Mouse (Mus musculus): Measurements from ENCODE around the gene Ifna2. TPM values are rescaled to one million over a fixed set of nuclear protein-coding genes. Genes with fewer than 3 reads are reported as not detected.

Gene Ifna2
- not detected for total RNA-seq (2021)
- long read RNA-seq, experiment 1 = 0 reads
- long read RNA-seq, experiment 2 = 0 reads

DNA sequence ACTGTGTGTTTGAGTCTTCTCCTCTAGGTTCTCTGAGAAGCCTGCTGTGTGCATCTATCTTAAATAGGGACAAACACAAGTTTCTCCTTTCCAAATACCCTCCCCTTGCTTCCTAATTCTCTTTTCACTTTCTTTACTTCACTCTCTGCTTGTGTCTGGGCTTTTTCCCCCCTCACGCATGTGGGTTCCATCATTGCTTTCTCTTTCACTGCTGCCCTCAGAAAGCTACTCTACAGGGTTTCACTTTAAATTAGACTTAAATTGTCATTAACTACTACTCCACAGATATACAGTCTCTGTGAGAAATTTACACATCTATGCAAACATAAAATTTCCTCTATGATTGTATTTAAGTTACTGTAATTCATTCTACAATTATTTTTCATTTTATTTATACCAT is at the start of gene Ifna2:
Ifna2 (minus strand) TSS at position 101 of the 400 bp plus-strand sequence.
- no peak for DNase-seq

DNA sequence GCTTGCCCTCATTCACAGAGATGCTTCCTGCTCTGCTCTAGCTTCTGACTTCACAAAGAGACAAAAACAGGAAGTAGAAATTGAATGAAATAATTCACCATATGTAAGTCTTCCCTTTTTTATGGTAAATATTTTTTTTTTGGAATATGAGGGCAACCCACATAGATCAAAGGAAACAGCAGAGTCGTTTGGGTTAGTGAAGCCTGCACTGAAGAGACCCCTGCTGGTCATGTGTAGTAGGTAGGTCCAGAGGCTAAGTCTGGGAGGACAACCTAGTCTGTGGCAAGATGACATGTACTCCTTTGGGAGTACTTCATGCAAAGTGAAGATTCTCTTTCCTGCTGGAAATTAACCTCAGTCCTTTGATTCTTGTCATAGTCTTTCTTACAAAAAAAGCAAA is 43.6 kb upstream of the Ifna2 start:
- no peak for DNase-seq

DNA sequence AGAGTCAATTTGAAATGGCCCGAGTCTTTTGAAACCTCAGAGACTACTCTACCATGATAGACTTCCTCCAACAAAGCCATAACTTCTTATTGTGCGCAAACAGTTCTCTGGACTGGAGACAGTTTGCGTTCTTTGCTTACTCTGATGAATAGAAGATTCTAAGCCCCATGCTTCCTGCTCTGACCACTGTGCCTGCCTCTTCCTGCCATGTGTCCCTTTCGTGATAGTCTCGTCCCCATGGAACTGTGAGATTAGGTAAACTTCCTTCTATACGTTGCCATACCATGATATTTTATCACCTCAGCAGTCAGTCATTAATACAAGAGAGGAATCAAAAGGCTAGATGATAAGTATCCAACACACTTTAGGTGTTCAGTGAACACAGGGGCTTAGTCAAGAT is 43.0 kb upstream of the Ifna2 start:
- DNase-seq = no peak

DNA sequence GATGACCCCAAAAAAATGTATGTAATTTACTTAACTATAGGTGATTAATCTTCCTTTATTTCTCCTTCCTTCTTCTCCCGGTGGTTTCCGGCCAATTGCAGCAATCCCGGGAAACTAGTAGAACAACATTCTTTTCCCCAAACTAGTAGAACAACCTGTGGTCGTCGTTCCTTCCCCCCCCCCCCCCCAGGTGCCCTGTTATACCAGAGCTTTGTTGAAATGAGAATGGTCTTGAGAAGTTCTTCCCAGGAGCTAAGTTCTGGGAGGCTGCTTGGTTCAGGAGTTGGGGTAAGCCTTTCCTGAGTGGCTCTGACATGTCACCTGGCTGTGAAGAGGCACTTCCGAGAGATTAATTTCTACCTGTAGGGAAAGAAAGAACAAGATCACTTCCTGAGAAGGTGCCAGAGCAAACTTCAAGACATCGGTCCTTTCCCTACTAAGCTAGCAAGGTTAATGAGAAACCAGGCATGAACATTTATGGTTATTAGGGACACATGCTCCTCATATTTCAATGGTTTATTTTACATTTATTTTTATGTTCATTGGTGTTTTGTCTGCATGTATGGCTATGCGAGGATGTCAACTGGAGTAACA is 39.9 kb upstream of the Ifna2 start:
- no peak for DNase-seq

DNA sequence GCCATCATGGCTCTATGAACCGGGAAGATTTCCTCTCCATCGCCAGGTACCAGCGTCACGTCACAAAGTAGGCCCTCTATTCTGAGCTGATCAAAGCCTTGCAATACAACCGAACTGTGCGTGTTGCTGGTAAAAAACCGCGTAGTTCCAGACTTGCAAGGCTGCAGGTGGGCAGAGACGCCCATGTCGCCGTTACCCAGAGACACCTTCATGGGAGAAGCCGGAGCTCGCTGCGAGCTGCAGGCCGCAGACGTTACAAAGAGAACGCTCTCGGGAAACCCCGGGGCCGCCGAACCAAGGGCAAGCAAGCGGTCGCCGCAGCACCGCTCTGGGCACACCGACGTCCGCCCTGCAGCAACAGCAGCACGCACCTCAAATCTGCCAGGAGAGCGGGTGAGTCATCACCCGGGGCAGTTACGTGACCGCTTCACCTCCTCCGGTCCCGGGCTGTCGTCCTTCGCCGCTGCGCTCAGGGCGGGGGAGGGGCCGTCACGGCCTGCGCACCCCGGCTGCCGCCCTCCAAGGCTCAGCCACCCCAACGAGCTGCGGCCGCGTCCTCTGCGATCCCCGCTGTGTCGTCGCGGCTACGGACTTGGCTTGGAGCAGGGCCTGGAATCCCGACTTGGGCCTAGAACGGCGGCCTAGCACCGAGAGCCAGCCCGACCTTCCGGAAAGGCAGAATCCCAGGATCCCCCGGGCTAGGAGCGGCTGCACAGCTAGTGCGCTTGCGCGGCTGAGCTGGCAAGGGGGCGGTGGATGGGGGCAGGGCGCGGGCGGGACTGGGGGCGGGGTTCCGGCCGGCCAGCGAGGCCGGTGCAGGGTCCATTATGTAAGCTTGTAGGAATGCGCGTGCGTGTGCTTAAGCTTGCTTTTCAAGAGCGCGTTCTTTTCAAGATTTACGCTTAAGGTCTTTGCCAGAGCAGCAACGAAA is 38.3 kb upstream of the Ifna2 start, which contains the start of the genes Gm26566 and Klhl9:
Gm26566 (plus strand) TSS at position 15 of the 931 bp plus-strand sequence.
Klhl9 (minus strand) TSS at position 675 of the 931 bp plus-strand sequence.
- DNase-seq = peak; percentile 95

DNA sequence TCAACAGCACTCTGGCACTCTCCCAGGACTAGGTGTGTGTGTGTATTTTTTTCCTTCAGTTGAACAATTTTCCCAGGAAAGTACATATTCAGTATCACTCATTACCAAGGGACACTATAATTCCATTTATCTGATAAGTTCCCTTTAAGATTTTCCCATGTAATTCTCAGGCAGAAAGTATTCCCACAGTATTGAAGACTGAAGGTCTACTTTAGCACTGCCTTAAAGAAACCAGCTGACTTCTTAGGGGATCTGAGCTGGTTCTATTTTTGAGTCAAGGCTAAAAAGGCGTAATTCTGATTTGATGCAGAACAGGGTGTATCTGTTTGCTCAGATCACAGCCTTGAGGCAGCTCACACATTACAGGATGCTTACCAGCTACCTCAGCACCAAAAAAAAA is 35.0 kb upstream of the Ifna2 start:
- DNase-seq = no peak

DNA sequence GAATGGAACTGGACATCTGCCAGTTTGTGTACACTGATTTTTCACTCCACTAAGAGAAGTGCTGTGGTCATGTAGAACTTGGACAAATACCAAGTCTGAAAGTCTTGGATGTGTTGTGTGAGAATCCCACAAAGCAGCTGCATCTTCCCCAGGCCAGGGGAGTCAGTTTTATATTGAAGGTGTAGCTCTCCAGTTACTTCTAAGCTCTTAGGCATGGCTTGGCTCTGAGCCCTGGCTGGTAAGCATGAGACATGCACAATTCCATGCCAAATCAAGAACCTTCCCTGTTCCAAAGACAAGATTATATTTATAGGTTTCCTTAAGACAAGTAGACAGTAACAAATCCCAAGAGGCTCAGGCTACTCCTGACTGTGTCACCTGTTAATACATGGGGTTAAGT is 31.3 kb upstream of the Ifna2 start:
- peak; percentile 67 for DNase-seq

DNA sequence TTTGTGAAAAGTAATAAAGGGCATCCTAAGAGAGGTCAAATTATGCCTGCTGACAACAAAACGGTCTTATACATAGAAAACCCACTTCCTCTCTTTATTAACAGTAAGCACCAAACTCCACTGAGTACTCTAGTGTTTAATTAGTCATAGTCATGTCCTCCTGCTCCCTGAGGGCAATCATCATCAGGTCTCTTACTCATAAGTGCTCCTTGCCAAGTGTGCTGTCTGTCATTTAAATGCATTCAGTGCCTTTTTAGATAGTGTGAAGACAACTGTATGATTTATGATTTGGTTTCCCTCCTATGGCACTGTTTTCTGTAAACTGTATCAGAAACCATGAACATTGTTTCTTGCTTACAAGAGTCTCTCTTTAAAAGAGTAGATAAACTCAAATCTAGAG is 30.6 kb upstream of the Ifna2 start:
- DNase-seq = no peak

DNA sequence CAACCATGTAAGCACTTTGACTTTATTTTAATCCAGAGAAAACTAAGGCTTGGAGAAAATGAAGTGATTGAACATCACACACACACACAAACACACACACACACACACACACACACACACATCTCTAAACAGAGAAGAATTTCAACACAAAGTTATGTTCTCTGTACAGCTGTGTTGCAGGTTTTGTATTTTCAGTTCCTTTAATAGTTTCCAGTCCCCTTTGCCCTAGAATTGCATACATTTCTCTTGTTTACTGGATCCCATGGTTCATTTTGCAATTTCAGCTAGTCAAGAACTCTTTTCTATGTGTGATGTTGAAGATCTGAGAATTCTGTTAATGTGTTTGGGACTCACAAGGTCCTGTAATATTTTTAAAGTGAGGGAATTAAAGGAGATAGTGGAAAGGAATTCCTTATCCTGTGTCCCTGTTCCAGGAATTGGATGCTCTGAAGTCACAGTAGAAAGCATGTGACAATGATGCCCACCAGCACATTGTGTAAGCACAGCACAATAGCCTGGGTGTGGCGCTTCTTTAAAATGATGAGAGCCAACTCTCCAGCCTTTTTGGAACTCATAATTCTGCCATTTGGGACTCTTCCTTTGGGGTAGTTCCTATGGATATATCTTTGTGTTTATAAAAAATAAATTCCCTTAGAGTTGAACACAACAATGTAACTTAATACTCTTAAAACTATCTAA is 23.6 kb upstream of the Ifna2 start:
- no peak for DNase-seq

DNA sequence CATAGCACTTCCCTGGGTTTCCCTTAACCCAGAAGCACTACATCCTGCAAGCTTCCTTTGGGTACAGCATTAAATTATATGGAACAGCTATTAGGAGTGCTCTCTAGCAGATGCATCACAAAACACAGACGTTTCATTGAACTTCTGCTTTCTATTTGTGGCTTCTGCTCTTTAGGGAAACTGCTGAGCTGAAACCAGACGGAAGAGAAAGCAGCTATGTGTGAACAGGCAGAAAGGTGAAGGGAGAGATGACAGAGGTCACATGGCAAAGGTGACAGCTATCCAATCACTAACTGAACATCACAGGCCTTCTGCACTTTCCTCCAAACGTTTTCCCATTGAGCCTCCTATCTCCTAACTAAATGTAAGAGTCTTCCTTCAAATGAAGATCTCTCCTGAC is 22.2 kb upstream of the Ifna2 start:
- no peak for DNase-seq

DNA sequence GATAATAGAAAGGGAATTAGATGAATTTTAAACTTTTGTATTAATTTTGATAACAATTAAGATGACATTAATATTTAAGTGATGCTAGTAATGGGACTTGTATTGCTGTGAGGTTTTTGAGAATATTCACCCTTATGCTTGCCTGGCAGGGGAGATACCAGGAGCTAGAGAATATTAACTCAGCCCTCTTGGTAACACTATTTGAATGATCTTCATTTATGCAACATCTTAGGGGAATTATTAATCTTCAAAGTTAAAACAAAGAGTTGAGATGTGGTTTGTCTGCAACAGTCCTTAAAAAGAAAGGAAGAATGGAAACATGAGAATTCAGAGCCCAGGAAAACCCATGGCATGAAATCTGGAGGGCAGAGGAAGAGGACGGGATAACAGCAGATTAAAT is 15.6 kb upstream of the Ifna2 start:
- DNase-seq = no peak

DNA sequence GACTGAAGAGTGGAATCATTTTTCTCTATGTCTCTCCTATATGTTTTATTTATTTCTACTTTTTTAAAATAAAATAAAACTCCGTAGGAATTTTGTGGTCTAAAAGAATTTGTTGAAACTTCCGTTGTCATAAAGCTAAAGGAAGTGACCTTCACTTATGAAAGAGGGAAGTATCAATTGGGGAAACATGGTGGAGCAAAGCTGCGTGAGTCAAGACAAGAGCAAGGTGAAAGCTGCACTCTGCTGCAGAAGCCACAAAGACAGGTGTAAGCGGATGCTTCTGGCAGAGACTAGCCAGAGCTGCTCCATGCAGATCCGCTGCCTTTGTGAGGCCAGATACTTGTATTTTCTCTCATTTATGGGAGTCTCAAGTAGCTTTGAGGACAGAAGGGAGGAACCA is 15.1 kb upstream of the Ifna2 start:
- DNase-seq = no peak

DNA sequence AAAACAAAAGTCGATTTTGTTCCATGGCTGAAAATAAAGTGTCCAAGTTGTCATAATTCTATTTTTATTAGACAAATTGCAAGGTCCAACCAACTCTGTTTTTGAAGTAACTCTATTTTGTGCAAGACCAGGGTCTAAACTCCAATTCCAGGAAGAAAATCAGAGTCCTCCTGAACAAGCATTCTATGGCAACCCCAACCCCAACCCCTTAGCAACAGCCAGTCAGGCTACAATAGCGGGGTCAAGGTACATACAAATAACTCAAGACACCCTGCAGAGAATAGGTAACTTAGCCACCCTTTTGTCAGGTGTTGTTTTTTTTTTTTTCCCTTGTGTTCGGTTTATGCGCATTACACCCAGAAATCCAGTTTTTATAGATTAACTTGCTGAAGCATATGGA is 14.0 kb upstream of the Ifna2 start:
- DNase-seq = no peak

DNA sequence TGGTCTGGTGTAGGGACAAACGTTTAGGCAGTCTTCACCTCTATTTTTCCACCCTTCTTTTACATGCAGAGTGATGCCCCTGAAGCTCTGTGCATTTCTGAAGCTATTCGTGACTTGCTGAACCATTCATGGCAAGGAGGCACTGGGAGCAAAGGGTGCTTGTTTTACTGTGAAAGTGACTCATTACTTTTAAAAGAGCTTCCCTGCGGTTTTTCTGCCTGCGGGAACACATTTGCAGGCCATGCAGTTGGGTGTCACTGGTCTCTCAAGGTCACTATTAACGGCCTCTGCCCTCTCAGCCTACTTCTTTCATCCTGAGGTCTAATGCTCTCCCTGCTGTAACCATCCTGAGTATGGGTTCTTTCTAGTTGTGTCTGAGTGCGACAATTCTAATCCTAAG is 13.4 kb upstream of the Ifna2 start:
- DNase-seq = no peak

DNA sequence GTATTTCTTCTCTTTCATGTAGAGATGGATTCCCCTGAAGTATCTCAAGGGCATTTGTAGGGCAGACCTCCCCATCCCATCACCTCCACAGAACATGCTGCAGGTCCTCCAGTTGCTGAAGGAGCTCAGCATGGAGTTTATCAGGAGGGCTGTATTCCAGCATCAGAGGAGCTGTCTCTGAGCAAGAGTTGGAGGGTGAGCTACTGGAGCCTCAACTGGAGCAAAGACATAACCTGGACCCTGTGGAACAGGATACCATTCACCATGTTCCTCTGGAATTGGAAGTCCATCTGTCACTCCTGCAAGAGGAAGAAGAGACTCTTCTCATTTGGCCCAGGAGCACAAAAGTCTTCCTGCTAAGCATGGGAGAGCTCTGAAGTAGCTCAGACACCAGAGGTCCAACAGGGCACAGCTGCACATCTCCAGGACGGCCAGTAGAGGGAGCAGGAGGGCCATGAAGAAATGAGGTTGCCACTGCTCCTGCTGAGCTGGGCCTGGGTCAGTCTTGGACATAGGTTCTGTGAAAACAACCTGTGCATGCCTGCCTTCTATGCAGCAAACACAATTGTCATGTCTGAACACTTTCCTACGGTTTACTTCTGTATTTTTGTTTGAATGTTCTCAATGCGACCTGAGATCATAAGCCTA is 12.6 kb upstream of the Ifna2 start:
- peak; percentile 43 for DNase-seq

DNA sequence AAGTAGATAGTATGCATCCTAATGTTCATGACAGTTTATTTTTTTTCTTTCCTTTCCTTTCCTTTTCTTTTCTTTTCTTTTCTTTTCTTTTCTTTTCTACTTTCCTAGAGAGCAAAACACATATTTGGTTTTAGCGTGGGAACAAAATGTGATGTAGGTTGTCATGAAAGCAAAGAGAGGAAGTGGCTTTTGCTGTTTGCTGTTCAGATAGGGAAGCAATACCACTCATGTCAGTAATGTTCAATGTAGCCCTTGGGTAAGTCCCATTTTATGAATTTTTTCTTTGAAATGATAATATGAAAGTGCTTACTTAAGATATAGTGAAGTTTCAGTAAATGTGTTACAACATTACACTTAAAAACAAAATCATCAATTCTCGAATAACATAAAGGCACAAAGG is 9.7 kb upstream of the Ifna2 start:
- DNase-seq = no peak

DNA sequence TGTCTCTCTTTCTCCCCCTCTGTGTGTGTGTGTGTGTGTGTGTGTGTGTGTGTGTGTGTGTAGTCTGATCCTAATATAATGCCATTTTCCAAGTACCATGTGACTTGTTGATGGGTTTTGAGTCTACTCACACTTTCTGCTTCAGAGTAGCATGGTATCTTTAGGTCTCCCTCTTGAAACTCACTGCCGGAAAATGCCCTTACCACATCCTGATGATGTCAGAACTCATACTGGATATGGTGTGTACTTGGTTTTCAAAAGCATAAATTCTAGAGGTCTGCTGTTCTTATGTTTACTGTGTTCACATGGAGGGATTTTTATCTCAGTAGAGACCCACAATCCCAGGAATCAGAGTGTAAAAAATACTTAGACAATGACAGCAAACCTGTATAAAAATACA is 8.8 kb upstream of the Ifna2 start:
- no peak for DNase-seq

DNA sequence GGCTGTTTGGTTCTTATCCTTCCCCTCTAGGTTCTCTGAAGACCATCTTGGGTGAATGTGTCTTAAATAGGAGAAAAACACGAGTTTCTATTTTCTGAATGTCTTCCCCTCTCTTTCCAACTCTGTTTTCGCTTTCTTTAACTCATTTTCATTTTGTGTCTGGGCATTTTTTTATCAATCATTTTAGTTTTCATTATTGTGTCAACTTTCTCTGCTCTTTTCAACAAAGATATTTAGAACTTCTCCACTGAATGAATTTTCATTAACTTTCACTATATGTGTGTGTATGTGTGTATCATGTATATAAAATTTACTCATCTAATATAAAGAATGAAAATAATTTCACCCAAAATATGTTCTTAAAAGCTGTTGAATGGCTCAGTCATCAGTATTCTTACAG is 7.5 kb upstream of the Ifna2 start, which contains the start of gene Ifnab:
Ifnab (minus strand) TSS at position 101 of the 400 bp plus-strand sequence.
- DNase-seq = no peak

DNA sequence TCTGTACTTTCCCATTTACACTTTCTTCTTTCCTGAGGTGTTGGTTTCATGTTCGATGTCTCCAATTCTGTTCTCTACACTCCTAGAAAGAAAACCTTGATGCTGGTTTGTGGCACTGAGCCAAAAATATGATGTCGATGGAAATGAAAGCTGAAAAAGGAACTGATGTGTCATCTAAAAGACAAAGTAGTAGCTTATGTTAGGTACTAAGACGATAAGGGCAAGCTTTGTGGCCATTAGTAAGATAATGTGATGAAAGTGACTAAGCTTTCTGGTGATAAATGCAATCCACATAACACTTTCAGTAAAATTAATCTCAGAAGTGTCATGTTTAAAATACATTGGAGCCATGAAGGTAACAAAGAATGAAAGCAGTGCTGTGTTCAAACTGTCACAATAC is 2.4 kb downstream of the Ifna2 start:
- DNase-seq = no peak

DNA sequence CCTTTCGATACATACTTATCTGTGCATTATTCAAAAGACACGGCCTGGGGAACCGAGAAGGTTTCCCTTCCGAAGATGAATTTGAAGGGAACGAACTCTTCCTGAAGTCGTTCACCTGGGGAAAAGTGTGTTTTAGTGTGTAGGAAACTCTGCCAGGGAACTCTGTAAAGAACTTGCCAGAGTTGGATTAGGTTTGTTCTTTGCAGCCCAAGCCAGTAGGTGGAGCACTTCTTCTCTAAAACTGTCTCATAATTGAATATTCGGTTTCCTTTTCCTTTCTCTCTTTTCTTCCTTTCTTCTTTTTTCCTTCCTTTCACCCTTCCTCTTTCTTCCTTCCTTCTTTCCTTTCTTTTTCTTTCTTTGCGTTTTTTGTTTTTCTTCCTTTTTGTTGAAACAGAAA is 3.4 kb downstream of the Ifna2 start:
- no peak for DNase-seq

DNA sequence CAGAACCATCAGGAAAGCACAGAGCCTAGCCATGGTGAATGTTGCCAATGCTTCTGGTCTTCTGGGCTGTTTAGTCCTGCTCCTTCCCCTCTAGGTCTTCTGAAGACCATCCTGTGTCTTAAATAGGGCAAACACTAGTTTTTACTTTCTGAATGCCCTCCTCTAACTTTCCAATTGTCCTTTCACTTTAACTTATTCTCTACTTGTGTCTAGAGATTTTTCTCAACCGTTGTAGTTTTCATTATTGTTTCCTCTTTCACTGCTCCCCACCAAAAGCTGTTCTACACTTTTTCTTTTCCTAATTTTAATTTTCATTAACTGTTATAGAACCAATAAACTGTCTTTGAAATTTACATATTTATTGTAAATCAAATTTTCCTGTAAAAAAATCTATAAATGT is 6.9 kb downstream of the Ifna2 start, which contains the start of gene Ifna16:
Ifna16 (minus strand) TSS at position 101 of the 400 bp plus-strand sequence.
- DNase-seq = no peak

DNA sequence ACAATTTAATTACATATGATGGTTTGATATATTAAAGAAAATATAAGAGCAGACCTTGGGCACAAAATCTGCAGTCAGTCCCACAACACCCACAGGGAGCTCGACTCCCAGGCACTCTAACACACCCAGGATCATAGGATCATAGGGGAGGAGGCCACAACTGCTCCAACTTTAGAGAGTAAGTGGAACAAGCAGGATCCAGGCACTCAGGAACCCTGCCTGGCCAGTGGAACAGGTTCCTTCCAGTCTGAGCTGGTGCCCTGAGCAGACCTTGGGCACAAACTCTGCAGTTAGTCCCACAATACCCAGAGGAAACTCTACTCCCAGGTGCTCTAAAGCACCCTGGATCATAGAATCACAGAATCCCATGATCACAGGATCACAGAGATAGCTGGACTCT is 28.3 kb downstream of the Ifna2 start:
- no peak for DNase-seq
